In genomic region chr13:69330412-69331000, GRCm38 (mm10) we compare ENCODE assay signal across 23 mouse cellular contexts.
A peak's percentile ranks its signal among the peaks of the same experiment; 100 is the strongest.
DNase-seq lines count a peak whose midpoint lies in the region; ATAC-seq and TF ChIP-seq lines count a peak whose summit lies in the region.
"Had no signal": no experiment of that assay in that cellular context is flagged by ENCODE, and none has a peak within 500 bp of the region (broad histone marks: within the 10 kb centered on the region; RNA-seq: fewer than 3 reads in every experiment).

No protein-coding gene starts in this region.

- TF ChIP-seq CTCF in olfactory bulb, adult 2 months (IDR thresholded peaks at IDR 0.05; ENCODE audit: insufficient read depth, low read depth, low read length), result no peak

- DNase-seq in heart, adult 18-20 months, result no peak
- DNase-seq in right cerebral cortex, adult 2 months (ENCODE audit: low spot score in 2 of 2), result peak; percentile 32 to 53
- no peak for DNase-seq in right cerebral cortex, postnatal 4 days
- no peak for DNase-seq in T-cell, adult 2 months (ENCODE audit: low spot score)
- DNase-seq in cerebellum, adult 9-10 months, result no peak
- DNase-seq in kidney, adult 8-10 months, result no peak
- DNase-seq: adrenal gland, postnatal 10 days; cerebellum, postnatal 25 days; gastrocnemius, postnatal 14 days; heart, adult 2 months; heart, postnatal 4 days; kidney, adult 11 months; kidney, postnatal 25 days; lung, postnatal 4 days; retina, postnatal 1 day had no signal

- WGBS in heart, embryonic 12.5 days, result 30% methylated on average over 8 of the region's 8 CpGs
- WGBS in olfactory bulb, adult 2 months, result 39% methylated on average over 8 of the region's 8 CpGs

- H3K4me3 ChIP-seq in heart, embryonic 12.5 days, result no peak overlapping the region
- no peak overlapping the region for H3K4me3 ChIP-seq in olfactory bulb, adult 2 months (ENCODE audit: insufficient read depth, low read depth, low read length)
- H3K4me3 ChIP-seq: embryonic facial prominence, embryonic 15.5 days; forebrain, embryonic 10.5 days; heart, adult 2 months; heart, embryonic 15.5 days; lung, embryonic 15.5 days had no signal

- no peak overlapping the region for H3K27ac ChIP-seq in heart, embryonic 12.5 days (ENCODE audit: poor library complexity, severe bottlenecking)
- peak overlapping the region; percentile 59 for H3K27ac ChIP-seq in olfactory bulb, adult 2 months (ENCODE audit: insufficient read depth, low read depth, low read length)
- H3K27ac ChIP-seq: embryonic facial prominence, embryonic 15.5 days; forebrain, embryonic 10.5 days; heart, adult 2 months; heart, embryonic 15.5 days; liver, embryonic 14.5 days; lung, embryonic 15.5 days had no signal

- H3K9me3 ChIP-seq in heart, embryonic 12.5 days (replicated peaks), result no peaks in the 10 kb centered on the region
- H3K9me3 ChIP-seq: embryonic facial prominence, embryonic 15.5 days; forebrain, embryonic 10.5 days; heart, embryonic 15.5 days; lung, embryonic 15.5 days had no signal

- H3K27me3 ChIP-seq in heart, embryonic 12.5 days (replicated peaks), result no peaks in the 10 kb centered on the region
- H3K27me3 ChIP-seq: embryonic facial prominence, embryonic 15.5 days; heart, embryonic 15.5 days; lung, embryonic 15.5 days had no signal

- H3K36me3 ChIP-seq in heart, embryonic 12.5 days, result no peaks in the 10 kb centered on the region
- H3K36me3 ChIP-seq: embryonic facial prominence, embryonic 15.5 days; forebrain, embryonic 10.5 days; heart, embryonic 15.5 days; lung, embryonic 15.5 days had no signal

- H3K4me2 ChIP-seq in heart, embryonic 12.5 days, result peak overlapping the region; percentile 28; the same call in 1 of the 2 replicates
- H3K4me2 ChIP-seq: embryonic facial prominence, embryonic 15.5 days; heart, embryonic 15.5 days; lung, embryonic 15.5 days had no signal

- H3K9ac ChIP-seq in heart, embryonic 12.5 days, result no peak overlapping the region
- H3K9ac ChIP-seq: embryonic facial prominence, embryonic 15.5 days; heart, embryonic 15.5 days; liver, embryonic 14.5 days; lung, embryonic 15.5 days had no signal

- no peak for ATAC-seq in heart, embryonic 12.5 days (ENCODE audit: insufficient number of reproducible peaks, low FRiP score)
- ATAC-seq: midbrain, embryonic 16.5 days had no signal

- no peak for TF ChIP-seq POLR2A in olfactory bulb, adult 2 months (IDR thresholded peaks at IDR 0.05; ENCODE audit: insufficient read depth, low read depth, low read length)

- H3K4me1 ChIP-seq in heart, embryonic 12.5 days (replicated peaks), result peaks cover 8% of the 10 kb centered on the region
- H3K4me1 ChIP-seq in olfactory bulb, adult 2 months (ENCODE audit: control insufficient read depth, insufficient read depth, low read length), result peaks cover 18% of the 10 kb centered on the region
- H3K4me1 ChIP-seq: embryonic facial prominence, embryonic 15.5 days; forebrain, embryonic 10.5 days; heart, embryonic 15.5 days; lung, embryonic 15.5 days had no signal

Comparison
In these comparisons a context has a peak if more than half of its experiments do, and no peak if none do; other contexts are left out.
1. DNase-seq: peak in right cerebral cortex, adult 2 months (2 of 2); none in heart, adult 18-20 months (0 of 2), right cerebral cortex, postnatal 4 days (single experiment), T-cell, adult 2 months (single experiment), cerebellum, adult 9-10 months (single experiment) and kidney, adult 8-10 months (0 of 2).